Mouse (Mus musculus) CD8-positive naive resting alpha-beta T cell, adult 2 months (primary cell): Measurements from ENCODE around the gene Spag8.

Experiments
- DNase-seq, 2 experiments: peaks; one replicate each; pipeline ENCODE4 v3.0.0; 2022; ENCODE audit warnings: low read depth in 2 of 2, low spot score in 2 of 2

Gene Spag8

DNA sequence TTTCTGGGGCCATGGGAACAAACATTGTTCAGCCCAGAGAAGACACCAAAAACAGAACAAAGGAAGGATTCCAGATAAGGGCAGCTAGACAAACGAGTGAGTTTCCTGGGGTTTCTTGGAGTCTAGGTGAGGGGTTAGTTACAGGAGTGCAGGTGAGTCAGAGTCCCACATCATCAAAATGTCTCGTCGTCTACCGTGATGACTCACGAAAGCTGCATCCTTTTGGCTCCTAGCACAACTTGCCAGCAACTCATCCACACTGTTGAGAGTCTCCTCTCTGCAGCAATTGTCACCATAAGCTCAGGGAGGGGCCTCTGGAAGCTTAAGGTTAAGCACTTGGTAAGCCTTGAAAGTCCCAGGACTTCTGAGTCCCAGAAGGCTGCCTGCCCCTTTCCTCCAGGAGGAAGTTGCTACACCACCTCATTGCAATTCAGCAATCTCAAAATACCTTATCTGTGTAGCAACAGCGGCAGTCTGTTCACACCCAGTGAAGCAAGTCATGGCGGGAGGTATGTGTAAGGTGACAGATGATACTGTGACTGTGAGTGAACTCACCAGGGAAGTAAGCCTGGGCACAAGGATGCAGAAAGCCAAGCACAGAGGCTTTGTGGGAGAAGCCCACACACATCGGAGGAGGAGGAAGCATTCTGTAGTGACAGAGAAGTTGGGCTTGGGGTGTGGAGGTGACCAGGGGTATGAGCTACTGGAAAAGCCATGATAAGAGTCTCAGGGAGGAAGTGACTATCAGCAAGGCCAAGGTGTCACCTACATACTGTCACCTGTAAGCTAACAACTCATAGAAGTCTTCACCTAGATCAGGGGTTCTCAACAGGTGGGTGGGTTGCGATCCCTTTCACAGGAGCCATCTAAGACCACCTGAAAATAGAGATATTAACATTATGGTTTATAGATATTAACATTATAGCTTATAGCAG lies 48.4 kb downstream of the Spag8 start:
- no peak for DNase-seq

- DNase-seq: no peak
Measured at GRCm38 (mm10) chr4:43604099-43604498, 49.3 kb downstream of the Spag8 start.
